Mouse (Mus musculus) lung, adult 18-20 months (tissue): Measurements from ENCODE around the gene Tut7.
A peak's percentile ranks its signal among the peaks of the same experiment; 100 is the strongest.
"Not testable (repeated sequence)": the region's sequence is repeated elsewhere in the genome, so short reads cannot be mapped to it uniquely, and the experiment has no call there.

Source experiments
- DNase-seq, 2 experiments: peaks; one replicate each; pipeline ENCODE4 v3.0.0; 2022; ENCODE audit warnings: mixed read lengths in 2 of 2

The Tut7 gene

GRCm38 (mm10) chr13:59822507-59823462 lies at the start of gene Tut7:
Tut7 (minus strand) TSS chr13:59823147.
- DNase-seq, result peak; percentile 95 to 96

- no peak for DNase-seq
Observed at GRCm38 (mm10) chr13:59872446-59872845, 49.5 kb upstream of the Tut7 start.

GRCm38 (mm10) chr13:59870004-59870403 lies 47.1 kb upstream of the Tut7 start:
- DNase-seq, result no peak

GRCm38 (mm10) chr13:59868011-59868649 lies 45.2 kb upstream of the Tut7 start:
- no peak for DNase-seq

GRCm38 (mm10) chr13:59867103-59867502 lies 44.2 kb upstream of the Tut7 start:
- DNase-seq, result no peak

GRCm38 (mm10) chr13:59859515-59859914 lies 36.6 kb upstream of the Tut7 start:
- no peak for DNase-seq

- peak; percentile 43 to 49 for DNase-seq
Observed at GRCm38 (mm10) chr13:59856286-59857070, 33.5 kb upstream of the Tut7 start.

- peak; percentile 75 to 85 for DNase-seq
Observed at GRCm38 (mm10) chr13:59853471-59853870, 30.5 kb upstream of the Tut7 start.

GRCm38 (mm10) chr13:59850373-59850772 lies 27.4 kb upstream of the Tut7 start:
- no peak for DNase-seq

GRCm38 (mm10) chr13:59844661-59845060 lies 21.7 kb upstream of the Tut7 start:
- no peak for DNase-seq

- DNase-seq, result no peak
Observed at GRCm38 (mm10) chr13:59843976-59844375, 21.0 kb upstream of the Tut7 start.

GRCm38 (mm10) chr13:59842226-59843210 lies 19.6 kb upstream of the Tut7 start:
- peak; percentile 71 to 81 for DNase-seq

GRCm38 (mm10) chr13:59841761-59842160 lies 18.8 kb upstream of the Tut7 start:
- not testable (repeated sequence) for DNase-seq

GRCm38 (mm10) chr13:59840429-59841169 lies 17.7 kb upstream of the Tut7 start:
- DNase-seq, result peak; percentile 83 to 90

- no peak for DNase-seq
Observed at GRCm38 (mm10) chr13:59839356-59839755, 16.4 kb upstream of the Tut7 start.

- no peak for DNase-seq
Observed at GRCm38 (mm10) chr13:59838464-59838863, 15.5 kb upstream of the Tut7 start.

- no peak for DNase-seq
Observed at GRCm38 (mm10) chr13:59836811-59837210, 13.9 kb upstream of the Tut7 start.

- peak in 1 of 2 experiments; percentile 24 for DNase-seq
Observed at GRCm38 (mm10) chr13:59836101-59836798, 13.3 kb upstream of the Tut7 start.

- DNase-seq, result peak; percentile 36 to 47
Observed at GRCm38 (mm10) chr13:59834786-59835452, 12.0 kb upstream of the Tut7 start.

- no peak for DNase-seq
Observed at GRCm38 (mm10) chr13:59832871-59833270, 9.9 kb upstream of the Tut7 start.
